Mouse (Mus musculus): ENCODE results near the gene Rwdd3. TPM values are rescaled to one million over a fixed set of nuclear protein-coding genes. Genes with fewer than 3 reads are reported as not detected.
A peak's percentile ranks its signal among the peaks of the same experiment; 100 is the strongest.

Gene Rwdd3
- total and polyA plus RNA-seq, 2 experiments from 2014 or later, result 5.8 to 15.3 TPM

DNA sequence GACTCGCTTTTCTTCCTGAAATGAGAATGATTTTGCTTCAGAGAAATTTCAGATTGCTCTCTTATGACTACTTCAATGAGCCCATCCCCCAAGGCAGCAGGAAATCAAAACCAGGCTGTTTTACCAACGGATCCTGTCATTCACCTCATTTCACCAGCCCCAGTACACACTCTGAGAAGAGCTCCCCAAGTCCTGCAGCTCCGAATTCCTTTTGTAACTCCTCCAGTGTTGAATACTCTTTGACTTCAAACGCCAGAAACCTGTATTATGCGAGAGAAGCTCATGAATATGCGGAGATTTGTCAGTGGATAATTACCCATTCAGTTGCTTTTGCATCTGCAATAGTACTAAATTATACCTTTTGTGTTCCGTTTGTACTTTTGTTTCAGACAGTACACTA lies 15.5 kb downstream of the Rwdd3 start:
- H3K9ac ChIP-seq (replicated peaks; ENCODE audit: low read length), result no peak overlapping the region; the same call in 1 of the 2 replicates
- ATAC-seq (no peak), DNase-seq (ENCODE audit: low spot score) (no peak)
- TF ChIP-seq CTCF (IDR thresholded peaks at IDR 0.05; ENCODE audit: low read depth), result no peak
- H3K4me3 ChIP-seq (ENCODE audit: low read length), result peak overlapping the region; percentile 8; the same call in 1 of the 2 replicates
- H3K36me3 ChIP-seq (ENCODE audit: insufficient read depth, low read length), result no peaks in the 10 kb centered on the region
- H3K27me3 ChIP-seq (ENCODE audit: insufficient read depth, low read length), result no peaks in the 10 kb centered on the region
- 19% methylated on average over 7 of the region's 7 CpGs for WGBS
- H3K9me3 ChIP-seq (ENCODE audit: low read length), result no peaks in the 10 kb centered on the region
- H3K4me2 ChIP-seq (ENCODE audit: low read depth, low read length), result peak overlapping the region; percentile 45
- no peak overlapping the region for H3K27ac ChIP-seq
- 0 out of 2 replicates have a peak, but pooled peaks cover 5% of the 10 kb centered on the region for H3K4me1 ChIP-seq (ENCODE audit: insufficient read depth, low read length)

DNA sequence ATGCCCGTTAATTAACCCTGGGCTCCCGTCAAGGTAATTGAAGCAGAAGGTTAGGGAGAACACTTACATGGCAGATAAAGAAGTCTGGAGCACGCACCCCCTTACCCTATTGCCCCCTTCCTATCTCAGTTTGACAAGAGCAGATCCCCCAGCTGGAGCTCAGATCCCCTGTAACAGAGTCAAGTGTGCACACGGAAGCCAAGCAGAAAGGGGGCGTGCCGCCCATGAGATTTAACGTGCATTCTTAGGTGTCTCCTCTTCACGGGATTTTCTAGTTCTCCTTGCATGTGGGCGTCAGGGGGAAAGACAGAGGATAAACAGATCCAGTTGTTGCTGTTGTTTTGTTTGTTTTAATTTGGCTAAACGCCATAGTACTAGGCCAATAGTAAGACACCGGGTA lies 37.6 kb downstream of the Rwdd3 start:
- Histone ChIP-seq H3K9ac (replicated peaks; ENCODE audit: low read length) (no peak overlapping the region), H3K27me3 (ENCODE audit: insufficient read depth, low read length) (no peaks in the 10 kb centered on the region), H3K4me3 (ENCODE audit: low read length) (no peak overlapping the region), H3K9me3 (ENCODE audit: low read length) (no peaks in the 10 kb centered on the region), H3K27ac (no peak overlapping the region), H3K4me1 (ENCODE audit: insufficient read depth, low read length) (no peaks in the 10 kb centered on the region), H3K4me2 (ENCODE audit: low read depth, low read length) (no peak overlapping the region), H3K36me3 (ENCODE audit: insufficient read depth, low read length) (no peaks in the 10 kb centered on the region)
- no peak for TF ChIP-seq CTCF (IDR thresholded peaks at IDR 0.05; ENCODE audit: low read depth)
- 76% methylated on average over 11 of the region's 11 CpGs for WGBS
- DNase-seq (ENCODE audit: low spot score) (no peak), ATAC-seq (no peak)

DNA sequence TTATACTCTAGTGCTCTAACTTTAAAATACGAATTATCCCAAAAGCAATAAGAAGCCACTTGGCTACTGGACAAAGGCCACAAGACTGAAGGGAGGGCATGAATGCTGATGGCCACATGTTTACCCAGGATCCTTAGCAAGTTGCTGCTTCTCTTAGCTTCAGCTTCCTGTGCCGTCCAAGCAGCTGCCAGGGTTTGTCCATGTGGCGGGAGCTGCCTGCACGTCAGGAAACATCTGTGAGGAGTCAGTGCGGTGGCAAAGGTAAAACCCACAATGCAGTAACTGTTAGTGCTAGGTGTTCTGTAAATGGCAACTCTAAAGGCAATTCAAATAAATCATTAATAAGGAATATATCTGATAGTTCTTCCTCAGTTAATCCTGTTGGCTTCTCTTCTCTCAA lies 38.5 kb downstream of the Rwdd3 start:
- no peak overlapping the region for H3K4me3 ChIP-seq (ENCODE audit: low read length)
- DNase-seq (ENCODE audit: low spot score) (no peak), ATAC-seq (no peak)
- H3K9ac ChIP-seq (replicated peaks; ENCODE audit: low read length), result no peak overlapping the region
- TF ChIP-seq CTCF (IDR thresholded peaks at IDR 0.05; ENCODE audit: low read depth), result no peak
- no peaks in the 10 kb centered on the region for H3K4me1 ChIP-seq (ENCODE audit: insufficient read depth, low read length)
- 84% methylated on average over 5 of the region's 5 CpGs for WGBS
- no peaks in the 10 kb centered on the region for H3K36me3 ChIP-seq (ENCODE audit: insufficient read depth, low read length)
- H3K9me3 ChIP-seq (ENCODE audit: low read length), result no peaks in the 10 kb centered on the region
- no peaks in the 10 kb centered on the region for H3K27me3 ChIP-seq (ENCODE audit: insufficient read depth, low read length)
- no peak overlapping the region for H3K27ac ChIP-seq
- no peak overlapping the region for H3K4me2 ChIP-seq (ENCODE audit: low read depth, low read length)

DNA sequence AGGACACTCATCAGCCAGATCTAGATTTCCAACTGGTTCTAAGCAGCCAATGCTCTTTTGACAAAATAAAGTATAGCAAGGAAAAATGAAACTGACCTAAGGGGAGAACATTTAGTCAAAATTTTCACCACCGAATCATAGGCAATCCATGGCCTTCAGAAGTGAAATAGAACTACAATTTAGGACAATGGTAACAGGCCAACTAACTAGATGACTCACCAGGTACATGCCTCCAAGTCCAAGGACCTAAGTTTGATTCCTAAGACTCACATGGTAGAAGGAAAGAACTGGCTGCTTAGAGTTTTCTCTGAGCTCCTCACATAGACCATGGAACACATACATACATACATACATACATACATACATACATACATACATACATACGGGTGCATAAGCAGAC lies 44.3 kb downstream of the Rwdd3 start:
- Histone ChIP-seq H3K9me3 (ENCODE audit: low read length) (no peaks in the 10 kb centered on the region), H3K27me3 (ENCODE audit: insufficient read depth, low read length) (no peaks in the 10 kb centered on the region), H3K9ac (replicated peaks; ENCODE audit: low read length) (no peak overlapping the region), H3K36me3 (ENCODE audit: insufficient read depth, low read length) (no peaks in the 10 kb centered on the region), H3K4me3 (ENCODE audit: low read length) (no peak overlapping the region), H3K4me1 (ENCODE audit: insufficient read depth, low read length) (no peaks in the 10 kb centered on the region), H3K27ac (no peak overlapping the region), H3K4me2 (ENCODE audit: low read depth, low read length) (no peak overlapping the region)
- no peak for ATAC-seq
- DNase-seq (ENCODE audit: low spot score), result no peak
- TF ChIP-seq CTCF (IDR thresholded peaks at IDR 0.05; ENCODE audit: low read depth), result no peak
- WGBS, result 92% methylated on average over 2 of the region's 2 CpGs

DNA sequence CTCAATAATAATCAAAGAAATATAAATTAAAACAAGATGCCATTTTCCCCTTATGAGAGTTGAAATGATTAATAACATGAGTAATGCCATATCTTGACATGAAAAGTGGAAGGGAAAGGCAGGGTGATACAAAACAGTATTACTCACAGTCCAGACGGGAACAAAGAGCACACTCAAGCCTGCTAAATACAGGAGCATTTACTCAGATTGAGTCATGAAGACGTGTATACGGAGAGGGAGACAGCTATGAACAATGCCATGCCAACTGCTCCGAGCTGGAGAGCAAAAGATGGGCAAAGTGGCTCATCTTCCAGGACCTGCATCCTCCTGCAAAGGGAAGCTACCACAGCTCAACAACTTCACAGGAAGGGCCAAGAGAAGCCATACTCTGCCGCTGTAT lies 45.0 kb downstream of the Rwdd3 start:
- WGBS, result 64% methylated on average over 5 of the region's 5 CpGs
- no peak overlapping the region for H3K27ac ChIP-seq
- H3K36me3 ChIP-seq (ENCODE audit: insufficient read depth, low read length), result no peaks in the 10 kb centered on the region

DNA sequence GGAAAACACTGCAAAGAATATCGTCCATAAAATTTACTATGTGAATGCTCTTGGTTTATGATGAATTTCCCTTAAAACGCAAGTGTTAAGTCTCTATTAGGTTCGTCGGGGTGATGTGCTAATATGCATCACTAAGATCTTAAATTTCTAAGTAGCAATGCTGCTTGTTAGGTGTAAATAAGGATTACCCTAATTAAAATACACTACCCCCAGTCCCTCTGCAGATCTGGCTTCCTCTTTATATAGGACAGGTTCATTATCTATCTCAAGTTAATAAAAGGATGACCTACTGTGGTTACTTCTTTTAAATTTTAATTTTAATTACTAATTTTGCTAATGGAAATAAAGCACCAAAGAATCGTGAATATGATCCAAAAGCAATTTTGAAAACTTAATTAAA lies 50.4 kb downstream of the Rwdd3 start:
- Histone ChIP-seq H3K36me3 (ENCODE audit: insufficient read depth, low read length) (no peaks in the 10 kb centered on the region), H3K4me1 (ENCODE audit: insufficient read depth, low read length) (no peaks in the 10 kb centered on the region), H3K9ac (replicated peaks; ENCODE audit: low read length) (no peak overlapping the region), H3K27ac (no peak overlapping the region), H3K4me3 (ENCODE audit: low read length) (no peak overlapping the region), H3K27me3 (ENCODE audit: insufficient read depth, low read length) (no peaks in the 10 kb centered on the region), H3K9me3 (ENCODE audit: low read length) (no peaks in the 10 kb centered on the region), H3K4me2 (ENCODE audit: low read depth, low read length) (no peak overlapping the region)
- ATAC-seq, result no peak
- no peak for TF ChIP-seq CTCF (IDR thresholded peaks at IDR 0.05; ENCODE audit: low read depth)
- DNase-seq (ENCODE audit: low spot score), result no peak
- WGBS, result 79% methylated on average over 5 of the region's 5 CpGs

More for the DNA sequence above, 45.0 kb downstream of the Rwdd3 start:
- no peak overlapping the region for H3K4me3 ChIP-seq (ENCODE audit: low read length)
- no peak overlapping the region for H3K4me2 ChIP-seq (ENCODE audit: low read depth, low read length)
- no peak overlapping the region for H3K9ac ChIP-seq (replicated peaks; ENCODE audit: low read length)
- TF ChIP-seq CTCF (IDR thresholded peaks at IDR 0.05; ENCODE audit: low read depth), result no peak
- H3K4me1 ChIP-seq (ENCODE audit: insufficient read depth, low read length), result no peaks in the 10 kb centered on the region
- ATAC-seq, result no peak
- no peak for DNase-seq (ENCODE audit: low spot score)
- no peaks in the 10 kb centered on the region for H3K9me3 ChIP-seq (ENCODE audit: low read length)
- H3K27me3 ChIP-seq (ENCODE audit: insufficient read depth, low read length), result no peaks in the 10 kb centered on the region

DNA sequence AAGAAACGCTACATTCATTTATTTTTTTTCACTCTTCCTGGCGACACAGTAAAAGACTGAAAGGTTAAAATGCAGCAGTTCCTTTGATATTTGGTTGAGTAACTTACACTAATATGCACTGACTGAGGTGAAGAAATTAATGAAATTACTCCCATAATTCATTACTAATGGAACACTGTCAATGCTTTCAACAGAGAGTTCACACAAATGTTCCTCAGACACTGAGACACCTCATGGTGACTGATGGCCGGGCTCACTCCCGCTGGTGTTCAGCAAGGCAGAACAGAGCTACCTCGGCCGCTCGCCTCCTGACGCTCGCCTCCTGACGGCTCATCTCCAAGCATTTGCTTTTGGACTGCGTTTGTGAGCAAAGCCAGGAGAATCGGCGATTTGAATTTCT lies 54.9 kb downstream of the Rwdd3 start:
- no peak for TF ChIP-seq CTCF (IDR thresholded peaks at IDR 0.05; ENCODE audit: low read depth)
- H3K27ac ChIP-seq, result no peak overlapping the region
- no peaks in the 10 kb centered on the region for H3K36me3 ChIP-seq (ENCODE audit: insufficient read depth, low read length)
- H3K27me3 ChIP-seq (ENCODE audit: insufficient read depth, low read length), result no peaks in the 10 kb centered on the region
- no peaks in the 10 kb centered on the region for H3K9me3 ChIP-seq (ENCODE audit: low read length)
- peak; percentile 23 for DNase-seq (ENCODE audit: low spot score)
- ATAC-seq, result no peak
- no peak overlapping the region for H3K4me3 ChIP-seq (ENCODE audit: low read length)
- H3K9ac ChIP-seq (replicated peaks; ENCODE audit: low read length), result no peak overlapping the region
- WGBS, result 47% methylated on average over 13 of the region's 13 CpGs
- H3K4me1 ChIP-seq (ENCODE audit: insufficient read depth, low read length), result no peaks in the 10 kb centered on the region
- H3K4me2 ChIP-seq (ENCODE audit: low read depth, low read length), result no peak overlapping the region

All from hindbrain, postnatal 0 days (tissue).